Mouse (Mus musculus): Measurements from ENCODE around the gene Cmss1. TPM values are rescaled to one million over a fixed set of nuclear protein-coding genes. Genes with fewer than 3 reads are reported as not detected.

Cmss1 gene
- polyA plus RNA-seq, 1 experiment from 2014 or later, result 56.1 TPM

- ATAC-seq (ENCODE audit: insufficient number of reproducible peaks, insufficient read depth, low FRiP score, low TSS enrichment), result no peak
Observed at GRCm38 (mm10) chr16:57555667-57556066, 51.0 kb downstream of the Cmss1 start.

GRCm38 (mm10) chr16:57554886-57555400 lies 51.7 kb downstream of the Cmss1 start:
- Histone ChIP-seq H3K36me3 (peaks cover 7% of the 10 kb centered on the region; the same call in 1 of the 2 replicates), H3K27me3 (no peaks in the 10 kb centered on the region), H3K4me1 (0 out of 2 replicates have a peak, but pooled peaks cover 11% of the 10 kb centered on the region), H3K27ac (no peak overlapping the region), H3K9ac (no peak overlapping the region), H3K4me2 (replicated peaks) (no peak overlapping the region), H3K4me3 (no peak overlapping the region), H3K9me3 (no peaks in the 10 kb centered on the region)
- WGBS, result 76% methylated on average over 6 of the region's 6 CpGs
- ATAC-seq (ENCODE audit: insufficient number of reproducible peaks, insufficient read depth, low FRiP score, low TSS enrichment), result no peak

More at GRCm38 (mm10) chr16:57555667-57556066, 51.0 kb downstream of the Cmss1 start:
- no peaks in the 10 kb centered on the region for H3K9me3 ChIP-seq
- 71% methylated on average over 4 of the region's 4 CpGs for WGBS
- H3K27me3 ChIP-seq, result no peaks in the 10 kb centered on the region
- no peak overlapping the region for H3K4me2 ChIP-seq (replicated peaks)
- no peak overlapping the region for H3K4me3 ChIP-seq
- H3K36me3 ChIP-seq, result peaks cover 7% of the 10 kb centered on the region; the same call in 1 of the 2 replicates
- H3K27ac ChIP-seq, result no peak overlapping the region
- no peak overlapping the region for H3K9ac ChIP-seq
- H3K4me1 ChIP-seq, result 0 out of 2 replicates have a peak, but pooled peaks cover 10% of the 10 kb centered on the region

GRCm38 (mm10) chr16:57553235-57553634 lies 53.4 kb downstream of the Cmss1 start:
- no peaks in the 10 kb centered on the region for H3K27me3 ChIP-seq

GRCm38 (mm10) chr16:57552709-57553108 lies 54.0 kb downstream of the Cmss1 start:
- no peak overlapping the region for H3K9ac ChIP-seq
- WGBS, result 90% methylated on average over 5 of the region's 5 CpGs
- H3K36me3 ChIP-seq, result peaks cover 7% of the 10 kb centered on the region; the same call in 1 of the 2 replicates
- H3K4me3 ChIP-seq, result no peak overlapping the region
- ATAC-seq (ENCODE audit: insufficient number of reproducible peaks, insufficient read depth, low FRiP score, low TSS enrichment), result no peak
- peaks cover 14% of the 10 kb centered on the region; the same call in 1 of the 2 replicates for H3K4me1 ChIP-seq
- no peak overlapping the region for H3K4me2 ChIP-seq (replicated peaks)
- no peaks in the 10 kb centered on the region for H3K9me3 ChIP-seq
- H3K27ac ChIP-seq, result no peak overlapping the region
- H3K27me3 ChIP-seq, result no peaks in the 10 kb centered on the region

More at GRCm38 (mm10) chr16:57553235-57553634, 53.4 kb downstream of the Cmss1 start:
- H3K4me2 ChIP-seq (replicated peaks), result no peak overlapping the region
- no peaks in the 10 kb centered on the region for H3K9me3 ChIP-seq
- H3K27ac ChIP-seq, result no peak overlapping the region
- H3K4me1 ChIP-seq, result peaks cover 14% of the 10 kb centered on the region; the same call in 1 of the 2 replicates
- H3K36me3 ChIP-seq, result peaks cover 7% of the 10 kb centered on the region; the same call in 1 of the 2 replicates
- no peak for ATAC-seq (ENCODE audit: insufficient number of reproducible peaks, insufficient read depth, low FRiP score, low TSS enrichment)
- no peak overlapping the region for H3K9ac ChIP-seq
- no peak overlapping the region for H3K4me3 ChIP-seq

- Histone ChIP-seq H3K9me3 (no peaks in the 10 kb centered on the region), H3K4me2 (replicated peaks) (peak overlapping the region; percentile 42), H3K9ac (no peak overlapping the region), H3K4me3 (no peak overlapping the region), H3K27me3 (no peaks in the 10 kb centered on the region), H3K4me1 (peaks cover 13% of the 10 kb centered on the region; the same call in 1 of the 2 replicates), H3K27ac (no peak overlapping the region), H3K36me3 (peaks cover 7% of the 10 kb centered on the region; the same call in 1 of the 2 replicates)
- 78% methylated on average over 2 of the region's 2 CpGs for WGBS
- no peak for ATAC-seq (ENCODE audit: insufficient number of reproducible peaks, insufficient read depth, low FRiP score, low TSS enrichment)
Observed at GRCm38 (mm10) chr16:57551617-57552016, 55.0 kb downstream of the Cmss1 start.

GRCm38 (mm10) chr16:57550817-57551216 lies 55.8 kb downstream of the Cmss1 start:
- H3K4me2 ChIP-seq (replicated peaks), result peak overlapping the region; percentile 42
- WGBS, result 6% methylated on average over 2 of the region's 2 CpGs
- no peaks in the 10 kb centered on the region for H3K27me3 ChIP-seq
- peak overlapping the region; percentile 20; the same call in 1 of the 2 replicates for H3K4me3 ChIP-seq
- H3K9me3 ChIP-seq, result no peaks in the 10 kb centered on the region
- ATAC-seq (ENCODE audit: insufficient number of reproducible peaks, insufficient read depth, low FRiP score, low TSS enrichment), result no peak
- peaks cover 10% of the 10 kb centered on the region; the same call in 1 of the 2 replicates for H3K4me1 ChIP-seq
- H3K36me3 ChIP-seq, result peaks cover 7% of the 10 kb centered on the region; the same call in 1 of the 2 replicates
- no peak overlapping the region for H3K27ac ChIP-seq
- peak overlapping the region; percentile 12; the same call in 1 of the 2 replicates for H3K9ac ChIP-seq

GRCm38 (mm10) chr16:57550088-57550487 lies 56.6 kb downstream of the Cmss1 start:
- 42% methylated on average over 3 of the region's 3 CpGs for WGBS
- H3K4me3 ChIP-seq, result peak overlapping the region; percentile 66
- ATAC-seq (ENCODE audit: insufficient number of reproducible peaks, insufficient read depth, low FRiP score, low TSS enrichment), result no peak

GRCm38 (mm10) chr16:57549061-57550037 lies 57.3 kb downstream of the Cmss1 start:
- Histone ChIP-seq H3K4me1 (peaks cover 10% of the 10 kb centered on the region; the same call in 1 of the 2 replicates), H3K27ac (peak overlapping the region; percentile 65), H3K4me2 (replicated peaks) (peak overlapping the region; percentile 82), H3K36me3 (peaks cover 7% of the 10 kb centered on the region; the same call in 1 of the 2 replicates), H3K27me3 (no peaks in the 10 kb centered on the region), H3K9me3 (no peaks in the 10 kb centered on the region), H3K9ac (peak overlapping the region; percentile 83), H3K4me3 (peak overlapping the region; percentile 66)
- ATAC-seq (ENCODE audit: insufficient number of reproducible peaks, insufficient read depth, low FRiP score, low TSS enrichment), result peak; percentile 93
- 1% methylated on average over 64 of the region's 64 CpGs for WGBS

More at GRCm38 (mm10) chr16:57550088-57550487, 56.6 kb downstream of the Cmss1 start:
- H3K9ac ChIP-seq, result no peak overlapping the region
- no peaks in the 10 kb centered on the region for H3K9me3 ChIP-seq
- H3K4me1 ChIP-seq, result peaks cover 10% of the 10 kb centered on the region; the same call in 1 of the 2 replicates
- no peaks in the 10 kb centered on the region for H3K27me3 ChIP-seq
- H3K27ac ChIP-seq, result no peak overlapping the region
- peaks cover 7% of the 10 kb centered on the region; the same call in 1 of the 2 replicates for H3K36me3 ChIP-seq
- H3K4me2 ChIP-seq (replicated peaks), result peak overlapping the region; percentile 82

GRCm38 (mm10) chr16:57548608-57549007 lies 58.1 kb downstream of the Cmss1 start:
- Histone ChIP-seq H3K9ac (peak overlapping the region; percentile 83), H3K4me3 (peak overlapping the region; percentile 66), H3K4me2 (replicated peaks) (peak overlapping the region; percentile 82), H3K27me3 (no peaks in the 10 kb centered on the region), H3K9me3 (no peaks in the 10 kb centered on the region), H3K4me1 (peaks cover 10% of the 10 kb centered on the region; the same call in 1 of the 2 replicates), H3K36me3 (peaks cover 7% of the 10 kb centered on the region; the same call in 1 of the 2 replicates), H3K27ac (peak overlapping the region; percentile 65; the same call in 1 of the 2 replicates)
- WGBS, result 68% methylated on average over 2 of the region's 2 CpGs
- ATAC-seq (ENCODE audit: insufficient number of reproducible peaks, insufficient read depth, low FRiP score, low TSS enrichment), result no peak

GRCm38 (mm10) chr16:57546355-57546754 lies 60.3 kb downstream of the Cmss1 start:
- ATAC-seq (ENCODE audit: insufficient number of reproducible peaks, insufficient read depth, low FRiP score, low TSS enrichment), result no peak
- Histone ChIP-seq H3K4me3 (no peak overlapping the region), H3K27me3 (no peaks in the 10 kb centered on the region), H3K4me2 (replicated peaks) (no peak overlapping the region), H3K4me1 (peaks cover 6% of the 10 kb centered on the region; the same call in 1 of the 2 replicates), H3K36me3 (no peaks in the 10 kb centered on the region), H3K9ac (no peak overlapping the region), H3K27ac (no peak overlapping the region), H3K9me3 (no peaks in the 10 kb centered on the region)
- WGBS, result 73% methylated on average over 1 of the region's 1 CpGs

GRCm38 (mm10) chr16:57544441-57544840 lies 62.2 kb downstream of the Cmss1 start:
- no peak overlapping the region for H3K4me2 ChIP-seq (replicated peaks)
- WGBS, result 83% methylated on average over 8 of the region's 8 CpGs
- H3K27ac ChIP-seq, result no peak overlapping the region
- no peak overlapping the region for H3K9ac ChIP-seq
- H3K9me3 ChIP-seq, result no peaks in the 10 kb centered on the region
- no peaks in the 10 kb centered on the region for H3K27me3 ChIP-seq
- no peak for ATAC-seq (ENCODE audit: insufficient number of reproducible peaks, insufficient read depth, low FRiP score, low TSS enrichment)
- H3K36me3 ChIP-seq, result no peaks in the 10 kb centered on the region
- H3K4me3 ChIP-seq, result no peak overlapping the region
- H3K4me1 ChIP-seq, result peaks cover 3% of the 10 kb centered on the region; the same call in 1 of the 2 replicates
